Mouse (Mus musculus) testis, adult 2 months (tissue): Measurements from ENCODE around the gene Rprd1b.

Experiments used
- CTCF ChIP-seq: fragments of 200-500 bp; IDR thresholded peaks from 2 replicates; pipeline ENCODE4 v1.5.1; 2012; ENCODE audit warnings: low read depth, mild to moderate bottlenecking, inconsistent platforms, low read length, moderate library complexity; ENCODE audit not compliant: control insufficient read depth, insufficient read depth, insufficient replicate concordance
- POLR2A ChIP-seq: fragments of 200-500 bp; IDR thresholded peaks from 2 replicates; pipeline ENCODE4 v1.6.1; 2012; ENCODE audit warnings: low read depth, mild to moderate bottlenecking, inconsistent platforms, low read length, moderate library complexity; ENCODE audit not compliant: control insufficient read depth

DNA sequence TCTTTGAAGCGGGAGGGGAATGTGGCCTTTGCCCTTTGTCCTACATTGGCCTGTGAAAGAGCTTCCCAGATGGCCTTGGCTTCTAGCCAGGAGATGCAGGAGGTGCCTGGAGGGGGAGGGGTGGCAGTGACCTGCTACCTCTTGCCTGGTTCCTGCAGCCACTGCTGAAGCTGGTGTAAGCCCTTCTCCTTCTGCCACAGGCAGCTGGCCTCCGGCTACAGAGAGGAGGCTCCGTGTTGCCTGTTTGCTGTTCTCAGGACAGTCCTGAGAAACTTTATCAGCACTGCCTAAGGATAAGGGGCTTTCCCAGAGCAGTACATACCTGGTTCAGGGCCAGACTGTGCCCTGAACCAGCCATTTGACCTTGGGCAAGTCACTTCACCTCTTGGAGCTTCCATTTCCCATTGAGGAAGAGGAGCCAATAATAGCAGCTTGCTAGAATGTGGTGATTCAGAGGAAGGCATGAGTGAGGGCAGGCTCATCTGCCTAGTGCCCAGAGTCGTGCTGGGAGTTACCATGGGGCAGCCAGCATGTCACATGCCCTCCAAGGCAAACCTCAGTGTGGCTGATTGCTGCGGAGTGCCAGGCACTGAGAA is 102.2 kb downstream of the Rprd1b start:
- TF ChIP-seq CTCF, result no peak
- no peak for TF ChIP-seq POLR2A
